Mouse (Mus musculus): ENCODE measurements around the gene Glp1r. TPM values are rescaled to one million over a fixed set of nuclear protein-coding genes. Genes with fewer than 3 reads are reported as not detected.

Gene Glp1r
- polyA plus RNA-seq, 1 experiment from 2014 or later, result 0.32 TPM

GRCm38 (mm10) chr17:30866966-30867365, 34.7 kb upstream of the Glp1r start:
- Histone ChIP-seq H3K36me3 (ENCODE audit: control insufficient read depth, insufficient read depth, low read length) (no peaks in the 10 kb centered on the region), H3K9ac (ENCODE audit: low read length) (no peak overlapping the region), H3K9me3 (ENCODE audit: control insufficient read depth, low read length) (no peaks in the 10 kb centered on the region), H3K27me3 (ENCODE audit: control insufficient read depth, insufficient read depth, low read length) (no peaks in the 10 kb centered on the region; the same call in 1 of the 2 replicates), H3K4me1 (ENCODE audit: control insufficient read depth in 2 of 2, insufficient read depth in 2 of 2, low read length in 2 of 2) (no peaks in the 10 kb centered on the region; a peak in 1 of 4 replicates), H3K4me3 (ENCODE audit: control insufficient read depth in 1 of 2, insufficient read depth in 1 of 2, low read depth in 1 of 2, low read length in 2 of 2) (no peak overlapping the region), H3K4me2 (ENCODE audit: low read length) (no peak overlapping the region), H3K27ac (replicated peaks in 1 of 2; ENCODE audit: control insufficient read depth in 1 of 2, insufficient read depth in 1 of 2, low read depth in 2 of 2, low read length in 2 of 2) (no peak overlapping the region)
- ATAC-seq (ENCODE audit: insufficient number of reproducible peaks, insufficient read depth, low FRiP score, low read depth), result no peak
- 86% methylated on average over 9 of the region's 9 CpGs for WGBS

- Histone ChIP-seq H3K36me3 (ENCODE audit: control insufficient read depth, insufficient read depth, low read length) (no peaks in the 10 kb centered on the region), H3K4me2 (ENCODE audit: low read length) (no peak overlapping the region), H3K27ac (replicated peaks in 1 of 2; ENCODE audit: control insufficient read depth in 1 of 2, insufficient read depth in 1 of 2, low read depth in 2 of 2, low read length in 2 of 2) (no peak overlapping the region), H3K9ac (ENCODE audit: low read length) (no peak overlapping the region), H3K4me3 (ENCODE audit: control insufficient read depth in 1 of 2, insufficient read depth in 1 of 2, low read depth in 1 of 2, low read length in 2 of 2) (no peak overlapping the region), H3K9me3 (ENCODE audit: control insufficient read depth, low read length) (no peaks in the 10 kb centered on the region), H3K4me1 (ENCODE audit: control insufficient read depth in 2 of 2, insufficient read depth in 2 of 2, low read length in 2 of 2) (no peaks in the 10 kb centered on the region), H3K27me3 (ENCODE audit: control insufficient read depth, insufficient read depth, low read length) (no peaks in the 10 kb centered on the region)
- 32% methylated on average over 10 of the region's 10 CpGs for WGBS
- no peak for ATAC-seq (ENCODE audit: insufficient number of reproducible peaks, insufficient read depth, low FRiP score, low read depth)
Measured at GRCm38 (mm10) chr17:30871040-30871439, 30.6 kb upstream of the Glp1r start.

- H3K36me3 ChIP-seq (ENCODE audit: control insufficient read depth, insufficient read depth, low read length), result no peaks in the 10 kb centered on the region
- no peak overlapping the region for H3K27ac ChIP-seq (replicated peaks in 1 of 2; ENCODE audit: control insufficient read depth in 1 of 2, insufficient read depth in 1 of 2, low read depth in 2 of 2, low read length in 2 of 2)
- ATAC-seq (ENCODE audit: insufficient number of reproducible peaks, insufficient read depth, low FRiP score, low read depth), result no peak
- H3K9ac ChIP-seq (ENCODE audit: low read length), result no peak overlapping the region
- 37% methylated on average over 15 of the region's 15 CpGs for WGBS
- H3K4me2 ChIP-seq (ENCODE audit: low read length), result peak overlapping the region; percentile 42
- peaks cover 0 to 3% of the 10 kb centered on the region in 2 experiments; a peak in 1 of 4 replicates for H3K4me1 ChIP-seq (ENCODE audit: control insufficient read depth in 2 of 2, insufficient read depth in 2 of 2, low read length in 2 of 2)
- H3K4me3 ChIP-seq (ENCODE audit: control insufficient read depth in 1 of 2, insufficient read depth in 1 of 2, low read depth in 1 of 2, low read length in 2 of 2), result peak overlapping the region; percentile 14 to 17; a peak in 2 of 4 replicates
- no peaks in the 10 kb centered on the region for H3K27me3 ChIP-seq (ENCODE audit: control insufficient read depth, insufficient read depth, low read length)
- H3K9me3 ChIP-seq (ENCODE audit: control insufficient read depth, low read length), result no peaks in the 10 kb centered on the region
Measured at GRCm38 (mm10) chr17:30874276-30874675, 27.3 kb upstream of the Glp1r start.

- ATAC-seq (ENCODE audit: insufficient number of reproducible peaks, insufficient read depth, low FRiP score, low read depth), result no peak
Measured at GRCm38 (mm10) chr17:30877456-30877855, 24.2 kb upstream of the Glp1r start.

GRCm38 (mm10) chr17:30878626-30879025, 23.0 kb upstream of the Glp1r start:
- Histone ChIP-seq H3K27ac (replicated peaks in 1 of 2; ENCODE audit: control insufficient read depth in 1 of 2, insufficient read depth in 1 of 2, low read depth in 2 of 2, low read length in 2 of 2) (no peak overlapping the region), H3K4me2 (ENCODE audit: low read length) (no peak overlapping the region), H3K36me3 (ENCODE audit: control insufficient read depth, insufficient read depth, low read length) (no peaks in the 10 kb centered on the region), H3K27me3 (ENCODE audit: control insufficient read depth, insufficient read depth, low read length) (no peaks in the 10 kb centered on the region), H3K9ac (ENCODE audit: low read length) (no peak overlapping the region), H3K9me3 (ENCODE audit: control insufficient read depth, low read length) (no peaks in the 10 kb centered on the region), H3K4me3 (ENCODE audit: control insufficient read depth in 1 of 2, insufficient read depth in 1 of 2, low read depth in 1 of 2, low read length in 2 of 2) (no peak overlapping the region), H3K4me1 (ENCODE audit: control insufficient read depth in 2 of 2, insufficient read depth in 2 of 2, low read length in 2 of 2) (peaks cover 4 to 6% of the 10 kb centered on the region in 2 experiments; a peak in 3 of 4 replicates)
- WGBS, result 25% methylated on average over 6 of the region's 6 CpGs
- no peak for ATAC-seq (ENCODE audit: insufficient number of reproducible peaks, insufficient read depth, low FRiP score, low read depth)

More at GRCm38 (mm10) chr17:30877456-30877855, 24.2 kb upstream of the Glp1r start:
- WGBS, result 71% methylated on average over 7 of the region's 7 CpGs
- H3K27me3 ChIP-seq (ENCODE audit: control insufficient read depth, insufficient read depth, low read length), result no peaks in the 10 kb centered on the region
- no peak overlapping the region for H3K4me3 ChIP-seq (ENCODE audit: control insufficient read depth in 1 of 2, insufficient read depth in 1 of 2, low read depth in 1 of 2, low read length in 2 of 2)
- H3K9ac ChIP-seq (ENCODE audit: low read length), result no peak overlapping the region
- no peak overlapping the region for H3K27ac ChIP-seq (replicated peaks in 1 of 2; ENCODE audit: control insufficient read depth in 1 of 2, insufficient read depth in 1 of 2, low read depth in 2 of 2, low read length in 2 of 2)
- H3K4me2 ChIP-seq (ENCODE audit: low read length), result no peak overlapping the region
- no peaks in the 10 kb centered on the region for H3K9me3 ChIP-seq (ENCODE audit: control insufficient read depth, low read length)
- no peaks in the 10 kb centered on the region for H3K36me3 ChIP-seq (ENCODE audit: control insufficient read depth, insufficient read depth, low read length)
- H3K4me1 ChIP-seq (ENCODE audit: control insufficient read depth in 2 of 2, insufficient read depth in 2 of 2, low read length in 2 of 2), result peaks cover 0 to 3% of the 10 kb centered on the region in 2 experiments; a peak in 1 of 4 replicates

GRCm38 (mm10) chr17:30880391-30880790, 21.2 kb upstream of the Glp1r start:
- no peak for ATAC-seq (ENCODE audit: insufficient number of reproducible peaks, insufficient read depth, low FRiP score, low read depth)
- Histone ChIP-seq H3K4me1 (ENCODE audit: control insufficient read depth in 2 of 2, insufficient read depth in 2 of 2, low read length in 2 of 2) (peaks cover 4 to 6% of the 10 kb centered on the region in 2 experiments; a peak in 3 of 4 replicates), H3K27me3 (ENCODE audit: control insufficient read depth, insufficient read depth, low read length) (no peaks in the 10 kb centered on the region), H3K9ac (ENCODE audit: low read length) (no peak overlapping the region), H3K9me3 (ENCODE audit: control insufficient read depth, low read length) (peaks cover under 1% of the 10 kb centered on the region; the same call in 1 of the 2 replicates), H3K36me3 (ENCODE audit: control insufficient read depth, insufficient read depth, low read length) (no peaks in the 10 kb centered on the region), H3K4me2 (ENCODE audit: low read length) (no peak overlapping the region), H3K4me3 (ENCODE audit: control insufficient read depth in 1 of 2, insufficient read depth in 1 of 2, low read depth in 1 of 2, low read length in 2 of 2) (no peak overlapping the region), H3K27ac (replicated peaks in 1 of 2; ENCODE audit: control insufficient read depth in 1 of 2, insufficient read depth in 1 of 2, low read depth in 2 of 2, low read length in 2 of 2) (no peak overlapping the region)
- 81% methylated on average over 3 of the region's 3 CpGs for WGBS

GRCm38 (mm10) chr17:30881001-30881400, 20.6 kb upstream of the Glp1r start:
- Histone ChIP-seq H3K9ac (ENCODE audit: low read length) (no peak overlapping the region), H3K27ac (replicated peaks in 1 of 2; ENCODE audit: control insufficient read depth in 1 of 2, insufficient read depth in 1 of 2, low read depth in 2 of 2, low read length in 2 of 2) (no peak overlapping the region), H3K36me3 (ENCODE audit: control insufficient read depth, insufficient read depth, low read length) (no peaks in the 10 kb centered on the region), H3K4me3 (ENCODE audit: control insufficient read depth in 1 of 2, insufficient read depth in 1 of 2, low read depth in 1 of 2, low read length in 2 of 2) (no peak overlapping the region), H3K9me3 (ENCODE audit: control insufficient read depth, low read length) (peaks cover 6% of the 10 kb centered on the region; the same call in 1 of the 2 replicates), H3K4me1 (ENCODE audit: control insufficient read depth in 2 of 2, insufficient read depth in 2 of 2, low read length in 2 of 2) (peaks cover 4 to 6% of the 10 kb centered on the region in 2 experiments; a peak in 3 of 4 replicates), H3K4me2 (ENCODE audit: low read length) (no peak overlapping the region), H3K27me3 (ENCODE audit: control insufficient read depth, insufficient read depth, low read length) (no peaks in the 10 kb centered on the region)
- 63% methylated on average over 2 of the region's 2 CpGs for WGBS
- no peak for ATAC-seq (ENCODE audit: insufficient number of reproducible peaks, insufficient read depth, low FRiP score, low read depth)

- 2% methylated on average over 6 of the region's 6 CpGs for WGBS
- peaks cover 10% of the 10 kb centered on the region; the same call in 1 of the 2 replicates for H3K9me3 ChIP-seq (ENCODE audit: control insufficient read depth, low read length)
- H3K27me3 ChIP-seq (ENCODE audit: control insufficient read depth, insufficient read depth, low read length), result no peaks in the 10 kb centered on the region
- no peak overlapping the region for H3K9ac ChIP-seq (ENCODE audit: low read length)
- no peaks in the 10 kb centered on the region for H3K36me3 ChIP-seq (ENCODE audit: control insufficient read depth, insufficient read depth, low read length)
- no peak overlapping the region for H3K27ac ChIP-seq (replicated peaks in 1 of 2; ENCODE audit: control insufficient read depth in 1 of 2, insufficient read depth in 1 of 2, low read depth in 2 of 2, low read length in 2 of 2)
- H3K4me1 ChIP-seq (ENCODE audit: control insufficient read depth in 2 of 2, insufficient read depth in 2 of 2, low read length in 2 of 2), result peaks cover 4 to 6% of the 10 kb centered on the region in 2 experiments; a peak in 3 of 4 replicates
- ATAC-seq (ENCODE audit: insufficient number of reproducible peaks, insufficient read depth, low FRiP score, low read depth), result no peak
- H3K4me3 ChIP-seq (ENCODE audit: control insufficient read depth in 1 of 2, insufficient read depth in 1 of 2, low read depth in 1 of 2, low read length in 2 of 2), result no peak overlapping the region
- H3K4me2 ChIP-seq (ENCODE audit: low read length), result no peak overlapping the region
Measured at GRCm38 (mm10) chr17:30882206-30882605, 19.4 kb upstream of the Glp1r start.
